Mouse (Mus musculus): ENCODE measurements around the gene St6galnac5. TPM values are rescaled to one million over a fixed set of nuclear protein-coding genes. Genes with fewer than 3 reads are reported as not detected.

The St6galnac5 gene
- total RNA-seq, 1 experiment from 2014 or later: not detected

DNA sequence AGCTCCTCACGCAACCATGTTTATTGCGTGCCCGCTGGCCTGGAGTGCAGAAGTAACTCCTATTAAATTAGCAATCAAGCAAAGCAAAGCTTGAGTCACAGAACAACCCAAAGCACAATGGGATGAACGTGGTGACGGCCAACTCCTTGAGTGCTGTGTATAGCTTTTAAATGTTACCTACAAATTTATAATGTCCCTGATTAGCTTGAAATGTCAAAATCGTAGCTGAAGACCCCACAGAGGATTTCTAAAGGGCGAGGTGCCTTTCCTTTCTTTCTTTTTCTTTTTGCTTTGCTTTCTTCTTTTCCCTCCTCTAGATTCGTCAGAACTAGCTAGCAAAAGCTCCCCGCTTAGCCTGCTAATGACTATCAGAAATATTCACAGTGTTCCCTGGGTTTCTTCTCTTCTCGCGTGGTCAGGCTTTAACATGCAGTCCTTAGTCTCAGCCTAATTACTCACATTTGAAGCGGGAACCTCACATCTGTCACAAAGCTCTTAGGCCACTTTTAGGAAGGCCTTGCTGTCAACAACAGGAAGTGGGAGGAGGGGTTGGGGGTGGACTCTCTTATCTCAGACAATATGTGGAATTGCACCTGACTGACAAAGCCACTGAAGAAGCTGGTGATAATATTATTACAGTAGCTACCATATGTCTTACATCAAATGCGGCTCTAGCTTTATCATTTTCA, 53.6 kb downstream of the St6galnac5 start:
- ATAC-seq (replicated peaks in 1 of 2; ENCODE audit: insufficient read depth in 1 of 2, low FRiP score in 2 of 2, low TSS enrichment in 1 of 2, low read depth in 1 of 2, poor library complexity in 2 of 2, severe bottlenecking in 2 of 2): peak; percentile 40 to 49; a peak in 3 of 4 replicates

DNA sequence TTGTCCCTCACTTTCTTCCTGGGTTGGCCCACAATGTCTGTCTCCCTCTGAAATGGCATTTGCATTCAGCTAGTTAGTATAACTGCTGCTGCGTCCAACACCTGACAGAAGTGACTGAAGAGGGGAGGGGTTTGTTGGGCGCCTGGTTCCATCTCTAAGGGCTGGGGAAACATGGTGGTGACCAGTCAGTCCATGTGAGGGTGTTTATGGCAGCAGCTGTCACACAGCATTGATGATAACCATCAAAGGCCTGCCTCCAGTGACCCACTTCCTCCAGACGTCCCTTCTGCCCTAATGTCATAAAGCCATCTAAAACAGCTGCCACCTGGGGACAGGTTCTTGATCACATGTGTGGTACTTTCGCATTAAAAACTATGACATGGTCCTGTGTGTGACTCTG, 55.9 kb downstream of the St6galnac5 start:
- ATAC-seq (replicated peaks in 1 of 2; ENCODE audit: insufficient read depth in 1 of 2, low FRiP score in 2 of 2, low TSS enrichment in 1 of 2, low read depth in 1 of 2, poor library complexity in 2 of 2, severe bottlenecking in 2 of 2): peak in 1 of 2 experiments; percentile 29; a peak in 2 of 4 replicates

DNA sequence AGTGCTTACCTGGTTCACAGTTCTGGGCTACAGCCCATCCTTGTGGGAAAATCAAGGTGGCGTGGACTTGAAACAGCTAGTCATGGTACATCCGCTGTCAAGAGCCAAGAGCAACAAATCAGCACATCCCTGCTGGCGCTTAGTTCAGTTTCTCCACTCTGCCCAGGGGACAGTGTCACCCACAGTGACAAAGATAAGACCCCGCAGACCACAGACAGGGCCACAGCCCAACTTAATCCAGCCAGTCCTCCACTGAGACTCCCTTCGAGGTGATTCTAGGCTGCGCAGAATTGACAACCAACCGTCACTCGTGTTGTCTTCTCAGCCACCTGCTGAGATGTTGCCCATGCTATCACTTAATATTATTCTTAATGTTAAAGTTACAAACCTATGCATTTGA, 56.7 kb downstream of the St6galnac5 start:
- no peak; a peak in 1 of 4 replicates for ATAC-seq (replicated peaks in 1 of 2; ENCODE audit: insufficient read depth in 1 of 2, low FRiP score in 2 of 2, low TSS enrichment in 1 of 2, low read depth in 1 of 2, poor library complexity in 2 of 2, severe bottlenecking in 2 of 2)

DNA sequence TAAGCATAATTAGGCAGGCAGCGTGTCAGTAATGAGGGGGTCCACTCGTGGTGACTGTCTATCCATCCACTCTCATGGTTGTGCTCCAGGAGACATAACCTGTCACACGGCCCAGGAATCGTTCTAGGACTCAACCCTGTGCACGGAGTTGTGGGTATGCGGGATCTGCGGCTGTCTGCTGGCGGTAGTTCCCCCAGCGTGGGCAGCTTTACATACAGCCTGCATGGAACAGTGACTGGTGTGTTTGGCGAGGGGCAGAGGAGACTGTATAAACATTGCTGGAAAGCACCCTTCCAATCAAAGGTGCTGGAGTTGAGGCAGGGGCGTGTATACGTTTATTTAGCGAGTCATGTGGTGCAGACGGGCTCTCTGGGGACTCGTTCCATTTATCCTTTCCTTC, 58.5 kb downstream of the St6galnac5 start:
- ATAC-seq (replicated peaks in 1 of 2; ENCODE audit: insufficient read depth in 1 of 2, low FRiP score in 2 of 2, low TSS enrichment in 1 of 2, low read depth in 1 of 2, poor library complexity in 2 of 2, severe bottlenecking in 2 of 2): no peak

DNA sequence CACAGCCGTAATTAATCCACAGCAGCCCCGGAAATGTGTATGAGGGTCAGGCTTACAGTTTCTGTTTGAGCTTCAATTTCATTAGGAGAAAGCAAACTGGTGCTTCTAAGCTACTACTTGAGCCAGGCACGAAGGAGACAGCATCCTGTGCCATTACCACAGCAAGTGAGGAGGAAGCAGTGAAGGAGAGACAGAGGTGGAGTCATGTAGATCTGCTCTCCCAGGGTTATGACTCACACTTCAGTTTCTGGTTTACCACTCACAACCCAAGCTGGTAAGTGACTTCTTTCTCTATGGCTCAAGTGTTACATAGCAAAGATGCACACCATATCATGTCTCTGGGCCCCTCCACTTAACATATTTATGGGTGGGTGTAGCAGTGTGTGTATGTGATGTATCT, 61.7 kb downstream of the St6galnac5 start:
- peak; percentile 75 to 83 for ATAC-seq (replicated peaks in 1 of 2; ENCODE audit: insufficient read depth in 1 of 2, low FRiP score in 2 of 2, low TSS enrichment in 1 of 2, low read depth in 1 of 2, poor library complexity in 2 of 2, severe bottlenecking in 2 of 2)

DNA sequence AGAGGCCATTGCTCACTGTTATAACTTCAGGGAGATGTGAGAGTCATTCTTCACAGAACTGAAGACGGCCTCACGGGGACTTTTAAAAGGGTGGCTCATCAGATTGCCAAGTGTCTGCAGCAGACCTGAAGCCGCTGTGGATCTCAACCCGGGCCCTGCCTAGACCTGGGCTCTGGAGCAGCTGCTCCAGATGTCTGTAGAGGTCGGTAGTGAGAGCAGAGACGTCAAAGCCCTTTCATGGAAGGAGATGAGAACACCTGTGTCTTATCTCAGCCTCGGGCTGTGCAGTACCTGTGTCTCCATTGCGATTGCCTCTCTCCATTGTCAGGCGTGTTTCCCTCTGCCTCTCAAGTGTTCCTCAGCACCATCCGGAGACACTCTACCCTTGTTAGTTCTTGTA, 62.9 kb downstream of the St6galnac5 start:
- ATAC-seq (replicated peaks in 1 of 2; ENCODE audit: insufficient read depth in 1 of 2, low FRiP score in 2 of 2, low TSS enrichment in 1 of 2, low read depth in 1 of 2, poor library complexity in 2 of 2, severe bottlenecking in 2 of 2): no peak

DNA sequence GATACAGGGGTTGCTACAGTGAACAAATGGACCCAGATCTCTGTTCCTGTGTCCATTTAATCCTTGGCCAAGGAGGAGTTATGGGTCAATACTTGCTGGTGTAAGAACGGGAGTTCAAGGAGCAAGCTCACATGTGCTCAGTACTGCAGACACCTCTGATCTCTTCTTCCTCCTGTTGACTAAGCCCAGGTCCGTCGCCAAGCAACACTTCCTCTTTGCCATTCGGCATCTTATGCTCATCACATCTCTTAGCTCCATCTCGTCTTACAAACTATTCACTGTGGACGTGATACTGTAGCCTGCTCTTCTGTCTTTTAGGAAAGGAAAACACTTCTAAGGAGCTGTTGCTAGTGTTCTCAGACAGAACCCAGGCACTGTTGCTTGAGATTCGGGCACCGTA, 64.5 kb downstream of the St6galnac5 start:
- no peak for ATAC-seq (replicated peaks in 1 of 2; ENCODE audit: insufficient read depth in 1 of 2, low FRiP score in 2 of 2, low TSS enrichment in 1 of 2, low read depth in 1 of 2, poor library complexity in 2 of 2, severe bottlenecking in 2 of 2)

DNA sequence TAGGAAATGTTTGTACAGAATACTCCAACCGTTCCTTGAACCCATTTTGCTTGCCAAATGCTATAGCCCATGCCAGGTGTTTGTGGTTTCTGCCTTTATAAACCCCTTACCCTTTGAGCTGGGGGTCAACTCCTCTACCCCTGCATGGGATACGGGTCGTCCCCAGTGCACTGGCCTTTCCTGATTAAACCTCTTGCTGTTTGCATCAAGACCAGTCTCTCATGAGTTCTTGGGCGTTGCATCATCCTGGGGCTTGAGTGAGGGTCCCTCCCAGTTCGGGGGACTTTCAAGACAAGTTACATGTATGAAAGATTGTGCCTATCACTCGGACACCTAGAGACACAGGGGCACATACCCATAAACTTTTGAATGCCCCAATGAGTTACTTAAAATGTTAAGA, 67.7 kb downstream of the St6galnac5 start:
- no peak for ATAC-seq (replicated peaks in 1 of 2; ENCODE audit: insufficient read depth in 1 of 2, low FRiP score in 2 of 2, low TSS enrichment in 1 of 2, low read depth in 1 of 2, poor library complexity in 2 of 2, severe bottlenecking in 2 of 2)

DNA sequence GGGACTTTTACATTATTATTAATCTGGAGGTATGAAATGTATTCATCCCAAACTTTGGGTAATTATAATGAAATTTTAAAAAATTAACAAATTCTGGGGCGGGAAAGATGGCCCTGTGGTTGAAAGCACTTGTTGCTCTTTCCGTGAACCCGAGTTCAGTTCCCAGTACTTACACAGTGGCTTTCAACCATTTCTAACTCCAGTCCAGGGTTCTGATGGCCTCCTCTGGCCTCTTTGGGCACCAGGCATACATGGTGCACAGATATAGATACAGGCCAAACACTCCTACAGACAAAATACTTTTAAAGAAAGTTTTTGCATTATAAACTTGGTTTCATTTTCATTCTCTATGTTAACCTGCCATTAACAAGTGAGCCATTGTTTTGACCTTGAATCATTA, 68.4 kb downstream of the St6galnac5 start:
- no peak for ATAC-seq (replicated peaks in 1 of 2; ENCODE audit: insufficient read depth in 1 of 2, low FRiP score in 2 of 2, low TSS enrichment in 1 of 2, low read depth in 1 of 2, poor library complexity in 2 of 2, severe bottlenecking in 2 of 2)

DNA sequence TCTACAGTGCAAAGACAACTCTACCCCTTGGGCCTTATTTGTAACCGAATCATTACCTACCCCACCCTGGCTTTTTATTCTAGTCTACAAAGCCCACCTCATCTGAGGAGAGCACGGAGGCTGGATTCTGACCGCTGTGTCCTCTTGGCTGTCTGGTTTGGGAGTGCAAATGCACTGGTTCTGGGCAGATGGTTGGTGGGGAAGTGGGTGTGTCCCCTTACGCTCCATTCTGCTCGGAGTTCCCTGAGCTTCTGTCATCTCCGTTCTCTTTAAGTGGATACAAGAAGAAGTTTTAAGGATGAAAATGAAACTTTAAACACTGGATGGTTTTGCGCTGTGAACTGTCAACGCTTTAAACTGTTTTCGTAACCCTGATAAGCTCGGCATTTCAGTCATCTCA, 68.9 kb downstream of the St6galnac5 start:
- ATAC-seq (replicated peaks in 1 of 2; ENCODE audit: insufficient read depth in 1 of 2, low FRiP score in 2 of 2, low TSS enrichment in 1 of 2, low read depth in 1 of 2, poor library complexity in 2 of 2, severe bottlenecking in 2 of 2): no peak

DNA sequence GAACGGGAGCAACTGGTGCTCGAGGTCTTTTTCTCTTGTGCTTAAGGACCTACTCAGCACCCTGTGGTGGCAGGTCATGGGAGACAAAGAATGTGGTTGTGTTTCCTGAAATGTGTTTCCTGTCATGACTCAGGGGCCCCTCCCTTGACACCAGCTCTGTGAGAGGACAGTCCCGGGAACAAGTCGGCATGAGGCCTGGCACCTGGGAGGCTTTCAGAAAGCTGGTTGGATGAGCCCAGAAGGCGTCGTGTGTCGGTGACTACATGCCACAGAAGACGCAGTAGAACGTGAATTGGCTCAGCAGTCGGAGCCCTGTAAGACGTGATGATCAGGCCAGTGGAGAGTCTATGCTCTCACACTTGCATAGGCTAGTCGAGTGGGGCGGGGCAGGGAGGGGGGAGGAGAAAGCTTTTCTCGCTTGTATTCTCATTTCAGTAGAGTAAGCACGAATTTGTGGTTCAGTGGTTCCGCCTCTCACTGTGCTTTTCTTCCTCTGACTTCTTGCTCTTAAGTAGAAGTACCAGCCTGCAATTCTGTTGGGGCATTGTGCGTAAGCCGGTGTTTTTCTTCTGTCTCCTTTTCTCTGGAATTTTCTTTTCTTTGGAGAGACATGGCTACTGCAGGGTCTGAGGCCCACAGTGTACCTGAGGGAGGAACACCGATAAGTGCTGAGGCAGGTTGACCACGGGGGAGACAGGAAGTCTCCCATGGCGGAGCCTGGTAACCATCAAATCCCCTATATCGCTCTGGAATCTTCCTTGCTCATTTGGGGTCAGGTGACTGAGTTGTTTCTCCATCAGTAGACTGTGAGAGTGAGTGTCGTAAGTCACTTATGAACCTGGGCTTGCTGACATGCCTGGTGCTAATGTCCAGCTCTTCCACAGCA, 69.6 kb downstream of the St6galnac5 start:
- peak; percentile 95 to 96 for ATAC-seq (replicated peaks in 1 of 2; ENCODE audit: insufficient read depth in 1 of 2, low FRiP score in 2 of 2, low TSS enrichment in 1 of 2, low read depth in 1 of 2, poor library complexity in 2 of 2, severe bottlenecking in 2 of 2)

DNA sequence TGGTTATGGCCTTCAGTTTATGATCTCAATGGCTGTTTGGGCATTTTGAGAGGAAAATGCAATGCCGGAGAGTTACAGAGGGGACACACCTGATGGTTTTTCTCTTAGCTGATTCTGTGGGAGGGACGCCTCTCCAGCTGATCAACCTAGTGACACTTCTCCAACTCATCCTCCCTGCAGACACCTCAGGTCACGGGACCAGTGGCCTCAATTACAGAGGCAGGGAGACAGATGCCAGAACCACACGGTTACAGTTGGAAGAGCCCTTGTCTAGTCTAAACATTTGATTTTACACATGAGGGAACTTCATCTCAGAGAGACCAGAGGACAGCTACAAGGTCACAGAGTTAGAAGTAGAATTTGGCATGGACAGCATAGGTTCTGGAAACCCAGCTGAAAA, 70.5 kb downstream of the St6galnac5 start:
- ATAC-seq (replicated peaks in 1 of 2; ENCODE audit: insufficient read depth in 1 of 2, low FRiP score in 2 of 2, low TSS enrichment in 1 of 2, low read depth in 1 of 2, poor library complexity in 2 of 2, severe bottlenecking in 2 of 2): no peak

DNA sequence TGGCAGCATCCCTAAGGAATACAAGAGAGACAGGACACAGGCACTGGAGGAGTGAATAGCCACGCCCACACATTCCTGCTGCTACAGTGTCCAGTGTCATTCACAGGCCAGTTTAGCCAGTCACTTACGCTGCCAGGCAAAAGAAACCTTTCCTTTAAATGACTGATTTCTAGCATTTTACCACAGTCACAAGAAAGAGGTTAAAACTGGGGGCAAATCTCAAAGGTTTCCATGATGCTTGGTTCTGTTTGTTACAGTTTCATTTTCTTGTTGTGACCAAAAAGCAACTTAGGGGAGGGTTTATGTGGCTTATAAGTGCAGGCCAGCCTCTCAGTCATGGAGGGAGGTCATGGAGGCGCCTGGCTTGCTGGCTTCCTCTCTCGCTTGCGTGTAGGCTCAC, 74.4 kb downstream of the St6galnac5 start:
- no peak for ATAC-seq (replicated peaks in 1 of 2; ENCODE audit: insufficient read depth in 1 of 2, low FRiP score in 2 of 2, low TSS enrichment in 1 of 2, low read depth in 1 of 2, poor library complexity in 2 of 2, severe bottlenecking in 2 of 2)

DNA sequence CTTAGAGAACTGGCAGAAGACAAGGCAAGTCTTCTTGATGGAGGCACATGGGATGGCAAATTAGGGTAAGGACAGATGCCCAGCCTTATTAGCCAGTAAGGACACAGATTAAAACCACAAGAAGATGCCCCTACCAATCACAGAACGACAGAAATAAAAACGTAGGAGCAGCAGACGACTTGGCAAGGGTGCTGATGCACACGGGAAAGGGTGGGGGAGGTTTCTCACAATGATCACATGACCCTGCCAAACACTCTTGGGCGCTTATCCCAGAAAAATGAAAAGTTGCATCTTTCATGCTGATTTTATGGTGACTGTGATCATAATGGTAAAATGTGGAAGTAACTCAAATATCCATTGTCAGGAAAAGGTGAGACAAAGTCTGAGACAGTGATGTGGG, 75.0 kb downstream of the St6galnac5 start:
- ATAC-seq (replicated peaks in 1 of 2; ENCODE audit: insufficient read depth in 1 of 2, low FRiP score in 2 of 2, low TSS enrichment in 1 of 2, low read depth in 1 of 2, poor library complexity in 2 of 2, severe bottlenecking in 2 of 2): no peak

DNA sequence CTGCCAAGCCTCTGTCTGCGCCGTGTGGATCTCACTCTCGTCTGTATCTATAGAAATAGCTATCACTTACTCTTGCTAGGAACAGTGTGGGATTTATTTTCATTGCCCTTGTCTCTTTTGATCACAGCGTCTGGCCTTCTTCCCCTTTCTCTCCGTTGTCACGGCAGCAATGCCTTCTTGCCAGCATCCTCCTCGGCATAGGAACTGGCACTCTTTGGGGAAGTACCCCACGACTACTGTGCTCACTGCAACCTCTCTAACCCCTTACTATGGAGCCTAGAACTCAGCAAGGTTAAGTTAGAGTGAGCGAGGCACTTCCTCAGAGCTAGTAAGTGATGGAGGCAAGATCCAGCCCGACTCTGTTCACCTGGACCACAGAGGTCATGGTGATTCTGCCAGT, 76.2 kb downstream of the St6galnac5 start:
- peak; percentile 93 for ATAC-seq (replicated peaks in 1 of 2; ENCODE audit: insufficient read depth in 1 of 2, low FRiP score in 2 of 2, low TSS enrichment in 1 of 2, low read depth in 1 of 2, poor library complexity in 2 of 2, severe bottlenecking in 2 of 2)

DNA sequence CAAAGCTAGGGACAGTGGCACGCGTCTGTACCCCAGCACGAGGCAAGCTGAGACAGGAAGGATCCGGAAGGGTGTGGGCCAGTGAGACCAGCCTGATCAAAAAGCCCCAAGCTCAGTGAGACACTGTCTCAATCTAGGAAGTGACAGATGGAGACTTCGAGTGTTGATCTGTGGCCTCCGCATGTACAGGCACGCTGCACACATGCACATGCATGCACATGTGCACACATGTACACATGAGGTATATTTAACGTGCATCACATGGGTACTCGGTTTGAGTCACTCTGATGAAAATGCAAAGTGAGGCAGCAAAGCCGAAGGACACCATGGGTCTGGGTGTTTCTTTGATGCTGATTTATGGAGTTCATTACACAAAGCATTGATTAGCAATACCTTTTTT, 77.0 kb downstream of the St6galnac5 start:
- ATAC-seq (replicated peaks in 1 of 2; ENCODE audit: insufficient read depth in 1 of 2, low FRiP score in 2 of 2, low TSS enrichment in 1 of 2, low read depth in 1 of 2, poor library complexity in 2 of 2, severe bottlenecking in 2 of 2): no peak

DNA sequence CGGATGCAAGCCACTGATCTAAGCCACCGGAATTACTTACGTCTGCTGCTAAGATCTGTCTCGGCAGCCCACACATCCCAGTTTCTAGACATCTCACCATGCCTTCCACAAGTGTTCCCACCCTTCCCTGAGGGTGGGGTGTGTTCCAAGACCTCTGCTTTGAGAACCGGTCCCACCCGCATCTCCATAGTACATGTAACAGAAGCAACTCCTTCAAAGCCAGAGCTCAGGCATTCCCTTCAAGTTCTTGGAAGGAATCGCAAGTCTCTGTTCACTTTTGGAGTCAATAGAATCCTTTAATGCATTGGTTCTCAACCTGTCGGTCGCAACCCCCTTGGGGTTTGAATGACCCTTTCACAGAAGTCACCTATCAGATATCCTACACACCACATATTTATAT, 83.1 kb downstream of the St6galnac5 start:
- no peak for ATAC-seq (replicated peaks in 1 of 2; ENCODE audit: insufficient read depth in 1 of 2, low FRiP score in 2 of 2, low TSS enrichment in 1 of 2, low read depth in 1 of 2, poor library complexity in 2 of 2, severe bottlenecking in 2 of 2)

DNA sequence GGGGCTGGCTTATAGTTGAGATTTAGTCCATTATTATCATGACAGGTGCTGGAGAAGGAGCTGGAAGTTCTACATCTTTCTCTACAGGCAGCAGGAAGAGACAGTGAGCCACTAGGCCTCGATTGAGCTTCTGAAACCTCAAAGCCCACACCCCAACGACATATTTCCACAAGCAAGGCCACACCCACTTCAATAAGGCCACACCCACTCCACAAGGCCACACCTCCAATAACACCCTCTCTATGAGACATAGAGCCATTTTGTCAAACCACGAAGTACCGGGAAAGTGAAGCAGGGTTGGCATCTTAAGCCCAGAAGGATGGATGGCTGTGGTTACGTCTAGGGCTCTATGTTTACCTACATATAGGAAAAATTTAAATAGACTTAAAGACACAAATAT, 84.8 kb downstream of the St6galnac5 start:
- no peak for ATAC-seq (replicated peaks in 1 of 2; ENCODE audit: insufficient read depth in 1 of 2, low FRiP score in 2 of 2, low TSS enrichment in 1 of 2, low read depth in 1 of 2, poor library complexity in 2 of 2, severe bottlenecking in 2 of 2)

DNA sequence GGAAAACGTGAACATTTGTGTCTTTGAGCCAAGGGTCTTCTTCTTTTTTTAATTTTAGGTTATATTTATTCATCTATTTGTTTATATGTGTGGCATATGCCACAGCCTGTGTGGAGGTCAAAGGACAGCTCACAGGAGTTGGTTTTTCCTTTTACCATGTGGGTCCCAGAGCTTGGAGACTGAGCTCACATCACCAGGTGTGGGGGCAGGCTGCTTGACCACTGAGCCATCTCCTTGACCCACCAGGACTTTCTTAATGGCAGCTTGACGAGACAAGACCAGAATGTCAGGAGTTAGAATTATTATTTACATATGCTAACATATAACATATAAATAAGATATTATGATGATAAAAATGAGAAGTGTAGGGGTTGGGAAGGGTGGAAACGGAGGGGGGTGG, 85.9 kb downstream of the St6galnac5 start:
- ATAC-seq (replicated peaks in 1 of 2; ENCODE audit: insufficient read depth in 1 of 2, low FRiP score in 2 of 2, low TSS enrichment in 1 of 2, low read depth in 1 of 2, poor library complexity in 2 of 2, severe bottlenecking in 2 of 2): no peak
